Mouse (Mus musculus): ENCODE measurements around the gene Sphk1. TPM values are rescaled to one million over a fixed set of nuclear protein-coding genes. Genes with fewer than 3 reads are reported as not detected.

Sphk1 gene
- total and polyA plus RNA-seq, 3 experiments = 53.5 to 127 TPM; not detected in 1

DNA sequence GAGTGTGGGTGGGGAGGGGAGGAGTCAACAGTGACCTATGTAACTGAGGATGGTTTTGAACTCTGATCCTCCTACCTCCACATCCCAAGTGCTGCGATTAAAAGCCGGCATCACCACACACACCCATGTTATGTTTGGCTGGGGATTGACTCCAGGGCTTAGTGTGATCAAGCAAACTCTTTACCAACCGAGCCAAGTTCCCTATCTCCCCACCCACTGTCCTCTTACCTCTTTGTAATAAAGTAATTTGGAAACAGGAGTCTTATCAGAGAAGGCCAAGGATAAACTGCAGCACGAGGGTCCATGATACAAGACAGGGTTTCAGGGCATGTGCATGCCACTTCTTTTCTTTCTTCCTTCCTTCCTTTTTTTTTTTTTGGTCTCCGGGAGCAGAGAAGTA lies 37.5 kb upstream of the Sphk1 start:
- H3K79me2 ChIP-seq (ENCODE audit: control insufficient read depth, insufficient read depth, low read length, poor library complexity) = peaks cover 20% of the 10 kb centered on the region
- no peak for TF ChIP-seq MAZ (IDR thresholded peaks at IDR 0.05; ENCODE audit: low read depth, low read length)
- TF ChIP-seq EP300 (IDR thresholded peaks at IDR 0.05; ENCODE audit: low read depth in 1 of 2, low read length in 2 of 2) = peak; percentile 55 to 74; a peak in 3 of 4 replicates
- no peak; the same call in 1 of the 2 replicates for TF ChIP-seq MXI1 (IDR thresholded peaks at IDR 0.05; ENCODE audit: low read depth, low read length)
- TF ChIP-seq TBP (IDR thresholded peaks at IDR 0.05; ENCODE audit: low read depth, low read length) = peak; percentile 72
- no peak for TF ChIP-seq E2F4 (IDR thresholded peaks at IDR 0.05; ENCODE audit: borderline replicate concordance, low read depth, low read length)
- TF ChIP-seq MEF2A (IDR thresholded peaks at IDR 0.05; ENCODE audit: extremely low read depth, insufficient replicate concordance, low read depth, low read length, poor library complexity, severe bottlenecking) = no peak
- TF ChIP-seq TCF12 (IDR thresholded peaks at IDR 0.05; ENCODE audit: low read depth, low read length) = peak; percentile 60; the same call in 1 of the 2 replicates
- TF ChIP-seq USF2 (IDR thresholded peaks at IDR 0.05; ENCODE audit: borderline replicate concordance in 1 of 2, insufficient read depth in 1 of 2, low read depth in 1 of 2, low read length in 2 of 2) = no peak
- no peak for TF ChIP-seq ZKSCAN1 (IDR thresholded peaks at IDR 0.05; ENCODE audit: low read depth, low read length)
- 0 out of 2 replicates have a peak, but pooled peaks have one; percentile 23 for TF ChIP-seq SMC3 (IDR thresholded peaks at IDR 0.05; ENCODE audit: low read depth, low read length)
- TF ChIP-seq RAD21 (IDR thresholded peaks at IDR 0.05; ENCODE audit: low read depth, low read length) = no peak
- peak; percentile 76 for TF ChIP-seq ZNF384 (IDR thresholded peaks at IDR 0.05; ENCODE audit: low read depth, low read length)
- peak; percentile 65 for TF ChIP-seq ETS1 (IDR thresholded peaks at IDR 0.05; ENCODE audit: low read depth, low read length)
- no peak; a peak in 1 of 4 replicates for TF ChIP-seq POLR2A (IDR thresholded peaks at IDR 0.05; ENCODE audit: control insufficient read depth in 1 of 2, insufficient read depth in 1 of 2, low read depth in 1 of 2, low read length in 2 of 2, poor library complexity in 1 of 2)
- 0 out of 2 replicates have a peak, but pooled peaks have one; percentile 33 for TF ChIP-seq KAT2A (conservative IDR thresholded peaks at IDR 0.05; ENCODE audit: low read depth, low read length)
- peak; percentile 21 for TF ChIP-seq NELFE (IDR thresholded peaks at IDR 0.05; ENCODE audit: low read depth, low read length)
- TF ChIP-seq GATA1 (IDR thresholded peaks at IDR 0.05; ENCODE audit: low read depth, low read length) = peak; percentile 52
- TF ChIP-seq ZMIZ1 (IDR thresholded peaks at IDR 0.05; ENCODE audit: low read depth, low read length) = no peak
- peak; percentile 59 for TF ChIP-seq MYC (IDR thresholded peaks at IDR 0.05; ENCODE audit: low read depth, low read length)
- peak; percentile 86 for TF ChIP-seq MAX (IDR thresholded peaks at IDR 0.05; ENCODE audit: low read length)
- 0 out of 2 replicates have a peak, but pooled peaks have one; percentile 22 for TF ChIP-seq MAFK (IDR thresholded peaks at IDR 0.05; ENCODE audit: borderline replicate concordance, low read depth, low read length)
- no peak for TF ChIP-seq POLR2AphosphoS2 (IDR thresholded peaks at IDR 0.05; ENCODE audit: low read length)
- TF ChIP-seq SIN3A (IDR thresholded peaks at IDR 0.05; ENCODE audit: low read length) = peak; percentile 57; the same call in 1 of the 2 replicates
- no peak for TF ChIP-seq JUND (IDR thresholded peaks at IDR 0.05; ENCODE audit: low read depth, low read length)
- TF ChIP-seq NRF1 (IDR thresholded peaks at IDR 0.05; ENCODE audit: insufficient read depth, low read depth, low read length, poor library complexity, severe bottlenecking) = no peak
- no peak for TF ChIP-seq USF1 (IDR thresholded peaks at IDR 0.05; ENCODE audit: low read depth, low read length)
- peak; percentile 57 for TF ChIP-seq BHLHE40 (IDR thresholded peaks at IDR 0.05; ENCODE audit: borderline replicate concordance, low read depth, low read length)
- peak; percentile 31; the same call in 1 of the 2 replicates for TF ChIP-seq TAL1 (IDR thresholded peaks at IDR 0.05; ENCODE audit: low read length)
- TF ChIP-seq POLR2AphosphoS5 (IDR thresholded peaks at IDR 0.05; ENCODE audit: borderline replicate concordance, low read depth, low read length) = no peak
- TF ChIP-seq UBTF (IDR thresholded peaks at IDR 0.05; ENCODE audit: borderline replicate concordance, insufficient read depth, low read depth, low read length) = no peak
- no peak for TF ChIP-seq CHD2 (IDR thresholded peaks at IDR 0.05; ENCODE audit: low read length)
- no peak for TF ChIP-seq CTCF (IDR thresholded peaks at IDR 0.05 in 2 of 3, conservative IDR thresholded peaks at IDR 0.05 in 1 of 3; ENCODE audit: control insufficient read depth in 1 of 3, insufficient read depth in 1 of 3, low read depth in 2 of 3, low read length in 3 of 3, poor library complexity in 1 of 3, severe bottlenecking in 1 of 3)
- TF ChIP-seq CHD1 (IDR thresholded peaks at IDR 0.05; ENCODE audit: low read depth, low read length) = no peak; the same call in 1 of the 2 replicates
- peak; percentile 30; the same call in 1 of the 2 replicates for TF ChIP-seq MYB (IDR thresholded peaks at IDR 0.05; ENCODE audit: low read depth, low read length)
- peak; percentile 30; the same call in 1 of the 2 replicates for TF ChIP-seq ZC3H11A (IDR thresholded peaks at IDR 0.05; ENCODE audit: low read depth, low read length)
- no peak for TF ChIP-seq RCOR1 (IDR thresholded peaks at IDR 0.05; ENCODE audit: low read depth, low read length)
- no peak; the same call in 1 of the 2 replicates for TF ChIP-seq ELF1 (IDR thresholded peaks at IDR 0.05; ENCODE audit: low read depth, low read length)

More for the DNA sequence above, 37.5 kb upstream of the Sphk1 start:
- Histone ChIP-seq H3K27ac (ENCODE audit: control insufficient read depth, low read depth, low read length) (peak overlapping the region; percentile 95), H3K4me1 (ENCODE audit: control insufficient read depth in 1 of 2, insufficient read depth in 2 of 2, low read length in 2 of 2) (peaks cover 13 to 44% of the 10 kb centered on the region in 2 experiments), H3K9ac (ENCODE audit: control insufficient read depth, low read depth, low read length, poor library complexity, severe bottlenecking) (peak overlapping the region; percentile 60), H3K9me3 (replicated peaks; ENCODE audit: insufficient read depth, low read length) (no peaks in the 10 kb centered on the region), H3K27me3 (ENCODE audit: control insufficient read depth in 1 of 2, insufficient read depth in 2 of 2, low read length in 2 of 2) (no peaks in the 10 kb centered on the region), H3K36me3 (ENCODE audit: control insufficient read depth in 1 of 2, insufficient read depth in 2 of 2, low read length in 2 of 2) (peaks cover 0 to 27% of the 10 kb centered on the region in 2 experiments), H3K4me3 (ENCODE audit: control insufficient read depth in 1 of 2, insufficient read depth in 1 of 2, low read depth in 2 of 2, low read length in 2 of 2) (peak overlapping the region; percentile 52 to 57)
- DNase-seq (ENCODE audit: low read depth, low spot score) = peak; percentile 85
